9 mouse cellular contexts compared by ENCODE assay signal in the genomic region with DNA sequence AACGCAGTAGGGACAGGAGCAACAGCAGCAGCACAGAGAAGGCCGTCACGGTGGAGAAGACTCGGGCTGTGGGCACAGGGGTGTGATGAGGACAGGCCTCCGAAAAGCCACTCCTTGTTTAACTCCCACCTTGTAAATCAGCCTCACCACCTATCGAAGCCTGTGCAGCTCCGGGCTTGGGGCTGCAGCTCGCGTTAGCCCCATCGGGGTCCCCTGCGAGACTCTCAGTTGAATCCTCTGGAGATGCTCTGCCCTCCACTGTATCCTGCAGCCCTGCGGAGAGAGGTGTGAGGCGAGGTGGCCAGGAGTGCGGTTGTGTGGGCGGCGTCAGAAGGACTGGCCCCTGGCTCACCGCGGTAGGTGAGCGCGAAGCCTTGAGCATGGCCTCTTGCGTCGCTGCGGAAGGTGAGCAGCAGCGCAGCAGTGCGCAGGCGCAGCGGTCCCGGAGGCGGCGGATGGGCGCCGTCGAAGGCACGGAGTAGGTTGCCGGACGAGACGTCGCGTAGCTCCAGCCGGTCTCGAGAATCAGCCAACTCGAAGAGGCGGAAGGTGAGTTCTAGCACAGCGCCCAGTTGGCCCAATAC. TPM values are rescaled to one million over a fixed set of nuclear protein-coding genes. Genes with fewer than 3 reads are reported as not detected.
DNase-seq lines count a peak whose midpoint lies in the region; ATAC-seq and TF ChIP-seq lines count a peak whose summit lies in the region.
"Had no signal": no experiment of that assay in that cellular context is flagged by ENCODE, and none has a peak within 500 bp of the region (broad histone marks: within the 10 kb centered on the region; RNA-seq: fewer than 3 reads in every experiment).

No protein-coding gene starts in this region.

- peaks cover 69% of the 10 kb centered on the region for H3K4me1 ChIP-seq in hindbrain, embryonic 10.5 days (replicated peaks)
- H3K4me1 ChIP-seq in liver, embryonic 14.5 days (replicated peaks; ENCODE audit: control insufficient read depth in 2 of 2, insufficient read depth in 2 of 2, low read length in 1 of 2) = peaks cover 6 to 7% of the 10 kb centered on the region in 2 experiments; a peak in 3 of 4 replicates
- H3K4me1 ChIP-seq in neural tube, embryonic 15.5 days = peaks cover 59% of the 10 kb centered on the region

- peaks cover 5% of the 10 kb centered on the region for H3K36me3 ChIP-seq in hindbrain, embryonic 10.5 days
- H3K36me3 ChIP-seq in liver, embryonic 14.5 days (replicated peaks; ENCODE audit: control insufficient read depth, insufficient read depth, low read depth) = no peaks in the 10 kb centered on the region
- peaks cover 5% of the 10 kb centered on the region for H3K36me3 ChIP-seq in neural tube, embryonic 15.5 days

- intact Hi-C loops in left cerebral cortex, postnatal 10 days (cut with DNase I) = no loop called here

- H3K4me2 ChIP-seq in liver, embryonic 14.5 days (ENCODE audit: low read depth) = peak overlapping the region; percentile 11; the same call in 1 of the 2 replicates
- peak overlapping the region; percentile 50 for H3K4me2 ChIP-seq in neural tube, embryonic 15.5 days

- peaks cover 96% of the 10 kb centered on the region for H3K27me3 ChIP-seq in hindbrain, embryonic 10.5 days (ENCODE audit: insufficient read depth, poor library complexity, severe bottlenecking)
- H3K27me3 ChIP-seq in liver, embryonic 14.5 days (ENCODE audit: control insufficient read depth, insufficient read depth, low read length) = peaks cover 83% of the 10 kb centered on the region
- H3K27me3 ChIP-seq in neural tube, embryonic 15.5 days (replicated peaks) = peaks cover 63% of the 10 kb centered on the region

- H3K4me3 ChIP-seq in hindbrain, embryonic 10.5 days = peak overlapping the region; percentile 16
- no peak overlapping the region for H3K4me3 ChIP-seq in liver, embryonic 14.5 days (ENCODE audit: insufficient read depth in 1 of 2, low read depth in 2 of 2, low read length in 2 of 2)
- H3K4me3 ChIP-seq in neural tube, embryonic 15.5 days (replicated peaks) = peak overlapping the region; percentile 29

- no peak overlapping the region for H3K27ac ChIP-seq in hindbrain, embryonic 10.5 days
- no peak overlapping the region for H3K27ac ChIP-seq in liver, embryonic 14.5 days
- H3K27ac ChIP-seq in neural tube, embryonic 15.5 days (replicated peaks) = no peak overlapping the region

- peaks cover 7% of the 10 kb centered on the region; the same call in 1 of the 2 replicates for H3K9me3 ChIP-seq in hindbrain, embryonic 10.5 days
- no peaks in the 10 kb centered on the region for H3K9me3 ChIP-seq in liver, embryonic 14.5 days (ENCODE audit: control insufficient read depth, low read length)
- no peaks in the 10 kb centered on the region for H3K9me3 ChIP-seq in neural tube, embryonic 15.5 days (replicated peaks)

- H3K9ac ChIP-seq in liver, embryonic 14.5 days (replicated peaks) = no peak overlapping the region
- no peak overlapping the region for H3K9ac ChIP-seq in neural tube, embryonic 15.5 days (replicated peaks)

- no peak for TF ChIP-seq EP300 in liver, embryonic 14.5 days (IDR thresholded peaks at IDR 0.05; ENCODE audit: low read depth)

- WGBS in hindbrain, embryonic 10.5 days = 9% methylated on average over 44 of the region's 44 CpGs
- 10% methylated on average over 44 of the region's 44 CpGs for WGBS in liver, embryonic 14.5 days (ENCODE audit: insufficient replicate concordance)
- 5% methylated on average over 44 of the region's 44 CpGs for WGBS in neural tube, embryonic 15.5 days

- DNase-seq in gastrocnemius, postnatal 10 days = peak; percentile 30
- no peak for DNase-seq in gastrocnemius, postnatal 25 days
- DNase-seq in T-cell, adult 2 months (ENCODE audit: low spot score) = peak; percentile 70
- DNase-seq in hindbrain, embryonic 10.5 days (ENCODE audit: low spot score) = peak; percentile 32
- no peak for DNase-seq in liver, embryonic 14.5 days (ENCODE audit: low read depth in 3 of 3, low spot score in 3 of 3)
- DNase-seq in left cerebral cortex, postnatal 10 days (ENCODE audit: extremely low spot score in 1 of 2, low spot score in 2 of 2) = no peak

- ATAC-seq in liver, embryonic 14.5 days (ENCODE audit: insufficient read depth) = no peak
- ATAC-seq in neural tube, embryonic 15.5 days (ENCODE audit: low FRiP score) = no peak
- no peak for ATAC-seq in granulocyte monocyte progenitor cell, adult 5-6 weeks (replicated peaks; ENCODE audit: poor library complexity, severe bottlenecking)
- ATAC-seq: Patski had no signal

- no peak for TF ChIP-seq CTCF in liver, embryonic 14.5 days (IDR thresholded peaks at IDR 0.05; ENCODE audit: low read depth)

RNA-seq across cellular contexts. Expression of a gene that starts 1.6 kb away (rescaled TPM):
- total RNA-seq in gastrocnemius, postnatal 10 days (2021) = 1 to 10 TPM; 7.6 to 9.4 TPM
- total RNA-seq in gastrocnemius, postnatal 25 days (2021) = 1 to 10 TPM; 4.4 to 5.2 TPM
- polyA plus RNA-seq in hindbrain, embryonic 10.5 days (2016; fragmentation: Nextera tagmentation; extraction: Ambion mirVana) = 28.8 and 43.6 TPM in 2 replicates
- polyA plus RNA-seq in liver, embryonic 14.5 days (2012; rRNA removed) = 3.6 and 5.7 TPM in 2 replicates
- 6.4 and 7.2 TPM in 2 replicates for polyA plus RNA-seq in liver, embryonic 14.5 days (2014; fragmentation: Nextera tagmentation; extraction: Ambion mirVana)
- polyA plus RNA-seq in neural tube, embryonic 15.5 days (2015; fragmentation: Nextera tagmentation; extraction: Ambion mirVana) = 53.0 and 60.0 TPM in 2 replicates
- total RNA-seq in left cerebral cortex, postnatal 10 days (2021) = 10 to 100 TPM; 55.8 to 57.7 TPM
- 0.69 and 2.4 TPM in 2 replicates for total RNA-seq in granulocyte monocyte progenitor cell, adult 5-6 weeks (2014; fragmentation: Nextera tagmentation)
- total RNA-seq in granulocyte monocyte progenitor cell, adult 5-6 weeks (2017) = 2.2 and 2.5 TPM in 2 replicates

RNA-seq across cellular contexts. Expression of a gene that starts 3.3 kb away (rescaled TPM):
- not detected for total RNA-seq in gastrocnemius, postnatal 10 days (2021)
- total RNA-seq in gastrocnemius, postnatal 25 days (2021) = not detected
- 3.4 and 4.3 TPM in 2 replicates for polyA plus RNA-seq in hindbrain, embryonic 10.5 days (2016; fragmentation: Nextera tagmentation; extraction: Ambion mirVana)
- polyA plus RNA-seq in liver, embryonic 14.5 days (2012; rRNA removed) = 0.02 and 0.03 TPM in 2 replicates
- not detected in 2 replicates for polyA plus RNA-seq in liver, embryonic 14.5 days (2014; fragmentation: Nextera tagmentation; extraction: Ambion mirVana)
- 1.3 and 6.9 TPM in 2 replicates for polyA plus RNA-seq in neural tube, embryonic 15.5 days (2015; fragmentation: Nextera tagmentation; extraction: Ambion mirVana)
- total RNA-seq in left cerebral cortex, postnatal 10 days (2021) = under 1 TPM in 1 of 2 experiments, not detected in 1; 0.36 TPM
- not detected in 2 replicates for total RNA-seq in granulocyte monocyte progenitor cell, adult 5-6 weeks (2014; fragmentation: Nextera tagmentation)
- total RNA-seq in granulocyte monocyte progenitor cell, adult 5-6 weeks (2017) = not detected in 2 replicates
- polyA plus RNA-seq: Patski had no signal

RNA-seq across cellular contexts. Expression of a gene that starts 16.2 kb away (rescaled TPM):
- 1 to 10 TPM; 4.7 to 5.6 TPM for total RNA-seq in gastrocnemius, postnatal 10 days (2021)
- total RNA-seq in gastrocnemius, postnatal 25 days (2021) = under 1 TPM; 0.67 to 0.83 TPM
- 54.0 and 61.5 TPM in 2 replicates for polyA plus RNA-seq in hindbrain, embryonic 10.5 days (2016; fragmentation: Nextera tagmentation; extraction: Ambion mirVana)
- 29.6 and 35.0 TPM in 2 replicates for polyA plus RNA-seq in liver, embryonic 14.5 days (2012; rRNA removed)
- 21.2 and 24.5 TPM in 2 replicates for polyA plus RNA-seq in liver, embryonic 14.5 days (2014; fragmentation: Nextera tagmentation; extraction: Ambion mirVana)
- 17.5 and 26.7 TPM in 2 replicates for polyA plus RNA-seq in neural tube, embryonic 15.5 days (2015; fragmentation: Nextera tagmentation; extraction: Ambion mirVana)
- 1 to 10 TPM; 6.5 to 7.2 TPM for total RNA-seq in left cerebral cortex, postnatal 10 days (2021)
- total RNA-seq in granulocyte monocyte progenitor cell, adult 5-6 weeks (2014; fragmentation: Nextera tagmentation) = 63.7 and 86.7 TPM in 2 replicates
- 22.0 and 24.3 TPM in 2 replicates for total RNA-seq in granulocyte monocyte progenitor cell, adult 5-6 weeks (2017)

RNA-seq across cellular contexts. Expression of a gene that starts 19.7 kb away (rescaled TPM):
- total RNA-seq in gastrocnemius, postnatal 10 days (2021) = under 1 TPM; 0.12 to 0.23 TPM
- total RNA-seq in gastrocnemius, postnatal 25 days (2021) = not detected
- polyA plus RNA-seq in hindbrain, embryonic 10.5 days (2016; fragmentation: Nextera tagmentation; extraction: Ambion mirVana) = not detected in 2 replicates
- 0.04 and 0.09 TPM in 2 replicates for polyA plus RNA-seq in liver, embryonic 14.5 days (2012; rRNA removed)
- polyA plus RNA-seq in liver, embryonic 14.5 days (2014; fragmentation: Nextera tagmentation; extraction: Ambion mirVana) = not detected in 2 replicates
- 0.23 and 0.27 TPM in 2 replicates for polyA plus RNA-seq in neural tube, embryonic 15.5 days (2015; fragmentation: Nextera tagmentation; extraction: Ambion mirVana)
- total RNA-seq in left cerebral cortex, postnatal 10 days (2021) = under 1 TPM; 0.11 to 0.61 TPM
- total RNA-seq in granulocyte monocyte progenitor cell, adult 5-6 weeks (2014; fragmentation: Nextera tagmentation) = not detected in 2 replicates
- total RNA-seq in granulocyte monocyte progenitor cell, adult 5-6 weeks (2017) = not detected in 2 replicates
- polyA plus RNA-seq: Patski had no signal

RNA-seq across cellular contexts. Expression of a gene that starts 29.1 kb away (rescaled TPM):
- total RNA-seq in gastrocnemius, postnatal 10 days (2021) = 10 to 100 TPM; 39.0 to 39.5 TPM
- total RNA-seq in gastrocnemius, postnatal 25 days (2021) = 10 to 100 TPM; 33.5 to 34.0 TPM
- polyA plus RNA-seq in hindbrain, embryonic 10.5 days (2016; fragmentation: Nextera tagmentation; extraction: Ambion mirVana) = 181 and 211 TPM in 2 replicates
- 4.0 and 4.3 TPM in 2 replicates for polyA plus RNA-seq in liver, embryonic 14.5 days (2012; rRNA removed)
- polyA plus RNA-seq in liver, embryonic 14.5 days (2014; fragmentation: Nextera tagmentation; extraction: Ambion mirVana) = 6.6 and 7.4 TPM in 2 replicates
- polyA plus RNA-seq in neural tube, embryonic 15.5 days (2015; fragmentation: Nextera tagmentation; extraction: Ambion mirVana) = 199 and 224 TPM in 2 replicates
- 100 to 1,000 TPM; 125 to 133 TPM for total RNA-seq in left cerebral cortex, postnatal 10 days (2021)
- total RNA-seq in granulocyte monocyte progenitor cell, adult 5-6 weeks (2014; fragmentation: Nextera tagmentation) = 10.3 and 17.5 TPM in 2 replicates
- 15.2 and 22.4 TPM in 2 replicates for total RNA-seq in granulocyte monocyte progenitor cell, adult 5-6 weeks (2017)

Comparison
In these comparisons a context has a peak if more than half of its experiments do, and no peak if none do; other contexts are left out.
1. DNase-seq: peak in gastrocnemius, postnatal 10 days (single experiment), T-cell, adult 2 months (single experiment) and hindbrain, embryonic 10.5 days (single experiment); none in gastrocnemius, postnatal 25 days (single experiment), liver, embryonic 14.5 days (0 of 3) and left cerebral cortex, postnatal 10 days (0 of 2).
2. H3K4me3 ChIP-seq: peak in hindbrain, embryonic 10.5 days (single experiment) and neural tube, embryonic 15.5 days (single experiment); none in liver, embryonic 14.5 days (0 of 2).
3. RNA of a gene that starts 1.6 kb away (total RNA-seq): 55.8 to 57.7 TPM in left cerebral cortex, postnatal 10 days; 7.6 to 9.4 TPM in gastrocnemius, postnatal 10 days, 4.4 to 5.2 TPM in gastrocnemius, postnatal 25 days and 0.69 to 2.5 TPM in granulocyte monocyte progenitor cell, adult 5-6 weeks; every median in the first group is over 4 times any median in the second.